Mouse (Mus musculus) embryonic facial prominence, embryonic 14.5 days (tissue): ENCODE data around the gene Wbp2. TPM values are rescaled to one million over a fixed set of nuclear protein-coding genes. Genes with fewer than 3 reads are reported as not detected.
A peak's percentile ranks its signal among the peaks of the same experiment; 100 is the strongest.

ENCODE experiments used
- ATAC-seq: fragments of 200-750 bp; cut with Nextera tagmentation; 2 replicates; pipeline ENCODE4 v1.8.0; 2017; ENCODE audit warnings: low read depth, moderate number of reproducible peaks, moderate TSS enrichment
- DNase-seq: peaks from one replicate; pipeline ENCODE4 v3.0.0-alpha.2; 2015; ENCODE audit warnings: low spot score
- H3K27ac ChIP-seq: fragments of 300-500 bp; sonication (generic); replicated peaks from 2 replicates; pipeline ENCODE4 v1.5.1; 2014; ENCODE audit warnings: low read depth, mild to moderate bottlenecking, low read length, moderate library complexity
- H3K27me3 ChIP-seq: fragments of 300-500 bp; sonication (generic); replicated peaks from 2 replicates; pipeline ENCODE4 v1.6.1; 2014; ENCODE audit warnings: low read length; ENCODE audit not compliant: control insufficient read depth, insufficient read depth
- H3K36me3 ChIP-seq: fragments of 300-500 bp; sonication (generic); 2 replicates; pipeline ENCODE4 v1.6.1; 2014; ENCODE audit warnings: low read length, mixed read lengths; ENCODE audit not compliant: control insufficient read depth, insufficient read depth
- H3K4me1 ChIP-seq: fragments of 300-500 bp; sonication (generic); 2 replicates; pipeline ENCODE4 v1.6.1; 2014; ENCODE audit warnings: antibody characterized with exemption, low read length; ENCODE audit not compliant: control insufficient read depth, insufficient read depth
- H3K4me2 ChIP-seq: fragments of 300-500 bp; sonication (generic); 2 replicates; pipeline ENCODE4 v1.6.1; 2014; ENCODE audit warnings: low read depth, mild to moderate bottlenecking, low read length, moderate library complexity, mixed read lengths
- H3K4me3 ChIP-seq: fragments of 300-500 bp; sonication (generic); 2 replicates; pipeline ENCODE4 v1.5.1; 2014; ENCODE audit warnings: low read depth, mild to moderate bottlenecking, low read length
- H3K9ac ChIP-seq: fragments of 300-500 bp; sonication (generic); 2 replicates; pipeline ENCODE4 v1.6.1; 2014; ENCODE audit warnings: low read depth, mild to moderate bottlenecking, low read length, moderate library complexity, mixed read lengths
- H3K9me3 ChIP-seq: fragments of 300-500 bp; sonication (generic); 2 replicates; pipeline ENCODE4 v1.6.1; 2016; ENCODE audit warnings: low read length; ENCODE audit not compliant: control insufficient read depth
- WGBS: fragments of 180-500 bp; shearing (Covaris S2); extraction: QIAGEN DNeasy Blood & Tissue Kit; methylation state at CpG from one replicate; pipeline ENCODE4 v1.1.7; 2014; 5-methylcytosine and 5-hydroxymethylcytosine counted together
- polyA plus RNA-seq: library from polyadenylated mRNA; unstranded; fragments of >200 nt; fragmentation: Nextera tagmentation; extraction: Ambion mirVana; gene quantifications from 2 replicates; pipeline ENCODE4 v1.2.1, GENCODE M21; 2014

Wbp2 gene
- 69.0 and 74.9 TPM in 2 replicates for polyA plus RNA-seq

DNA sequence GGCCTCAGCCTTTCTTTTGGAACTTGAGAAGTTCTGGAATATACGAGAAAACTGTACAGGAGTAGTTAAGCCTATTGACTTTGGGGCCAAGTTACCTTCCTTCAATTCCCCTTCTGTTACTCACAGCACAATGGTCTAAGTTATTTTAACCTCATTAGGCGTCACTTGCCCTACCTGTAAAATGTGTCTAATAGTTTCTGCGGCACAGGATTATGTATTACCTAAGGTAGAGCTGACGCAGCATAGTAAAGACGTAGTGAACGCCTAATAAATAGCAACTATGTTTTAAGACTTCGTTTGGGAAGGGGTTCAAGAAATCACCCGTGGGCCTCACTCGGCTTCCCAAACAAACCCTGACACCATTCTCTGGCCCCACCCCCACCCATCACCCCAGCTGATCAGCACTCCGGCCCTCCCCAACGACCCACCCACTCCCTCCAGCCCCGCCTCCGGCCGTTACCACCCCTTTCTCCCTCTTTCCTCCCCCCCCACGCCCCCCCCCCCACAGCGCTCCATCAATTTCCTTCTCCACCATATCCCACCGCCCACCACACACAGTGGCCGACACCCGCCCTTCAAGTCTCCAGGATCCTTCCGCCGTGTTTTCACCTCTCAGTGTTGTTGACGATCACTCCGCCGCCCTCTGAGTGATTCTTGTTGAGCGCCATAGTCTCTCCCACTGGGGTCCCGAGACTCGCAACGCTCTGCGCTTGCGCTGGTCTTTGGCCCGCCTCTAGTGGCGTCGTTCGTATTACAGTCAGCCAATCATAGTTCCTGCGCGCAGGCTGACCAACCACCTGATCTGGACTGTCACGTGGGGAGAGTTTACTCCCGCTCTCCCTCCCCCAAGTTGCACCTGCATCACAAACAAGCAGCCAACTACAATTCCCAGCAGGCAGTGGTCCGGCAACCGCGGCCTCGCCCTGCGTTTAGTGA, at the start of gene Wbp2:
TSS of gene Wbp2 (minus strand) at position 738 of the 936 bp plus-strand sequence.
- Histone ChIP-seq H3K27me3 (no peaks in the 10 kb centered on the region), H3K4me2 (peak within 1 kb of the TSS; percentile 64), H3K4me3 (peak within 1 kb of the TSS; percentile 50), H3K36me3 (peaks cover 24% of the 10 kb centered on the region), H3K4me1 (peaks cover 12% of the 10 kb centered on the region), H3K9me3 (no peaks in the 10 kb centered on the region), H3K27ac (peak within 1 kb of the TSS; percentile 75), H3K9ac (peak within 1 kb of the TSS; percentile 63)
- peak; percentile 97 for ATAC-seq
- 5% methylated on average over 31 of the region's 43 CpGs for WGBS
- peak; percentile 100 for DNase-seq

DNA sequence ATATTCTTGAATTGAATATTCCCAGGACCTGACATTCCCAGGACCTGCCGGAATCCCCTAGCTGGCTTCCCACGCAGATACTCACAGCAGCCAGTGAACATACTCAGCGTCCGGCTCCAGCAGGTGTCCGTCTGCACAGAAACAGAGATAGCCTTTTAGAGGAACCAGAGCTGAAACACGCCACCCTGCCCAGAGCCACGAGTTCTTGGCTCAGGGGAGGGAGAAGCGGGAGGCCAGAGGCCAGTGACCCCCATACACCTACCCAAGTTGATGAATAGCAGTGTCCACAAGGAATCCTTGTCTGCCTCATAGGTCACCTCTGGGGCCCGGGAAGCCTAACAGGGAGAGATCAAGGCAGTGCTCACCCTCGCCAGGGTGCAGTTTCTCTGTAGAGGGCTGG, 47.4 kb upstream of the Wbp2 start:
- no peak overlapping the region for H3K9ac ChIP-seq
- no peak overlapping the region for H3K4me3 ChIP-seq
- no peak overlapping the region for H3K27ac ChIP-seq
- H3K9me3 ChIP-seq: no peaks in the 10 kb centered on the region
- H3K4me2 ChIP-seq: no peak overlapping the region
- peaks cover 36% of the 10 kb centered on the region for H3K36me3 ChIP-seq
- 85% methylated on average over 10 of the region's 10 CpGs for WGBS
- ATAC-seq (no peak), DNase-seq (no peak)
- H3K4me1 ChIP-seq: peaks cover 10% of the 10 kb centered on the region
- no peaks in the 10 kb centered on the region for H3K27me3 ChIP-seq

DNA sequence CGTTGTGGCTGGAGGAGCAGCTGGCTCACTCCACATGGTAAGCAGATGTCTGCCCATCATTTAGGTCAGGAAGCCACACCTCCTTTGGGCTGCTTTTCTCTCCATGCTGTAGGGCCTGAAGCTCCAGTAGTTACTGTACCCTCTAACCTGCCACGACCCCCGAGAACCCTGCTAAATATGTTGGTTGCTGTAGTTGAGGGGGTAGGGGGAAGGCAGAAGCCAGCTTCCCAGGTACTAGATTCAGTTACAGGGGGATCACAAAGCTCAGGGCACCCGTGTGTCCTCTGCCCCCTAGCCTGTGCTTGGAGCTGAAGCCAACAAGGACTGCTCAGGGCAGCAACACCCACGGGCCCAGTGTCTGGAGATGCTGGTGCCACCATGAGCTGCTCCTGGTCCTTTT, 46.7 kb upstream of the Wbp2 start:
- 39% methylated on average over 5 of the region's 5 CpGs for WGBS
- DNase-seq: no peak
- Histone ChIP-seq H3K27ac (no peak overlapping the region), H3K9ac (no peak overlapping the region), H3K4me3 (no peak overlapping the region), H3K9me3 (no peaks in the 10 kb centered on the region), H3K27me3 (no peaks in the 10 kb centered on the region), H3K4me2 (no peak overlapping the region), H3K4me1 (peaks cover 10% of the 10 kb centered on the region), H3K36me3 (peaks cover 36% of the 10 kb centered on the region)
- ATAC-seq: no peak

DNA sequence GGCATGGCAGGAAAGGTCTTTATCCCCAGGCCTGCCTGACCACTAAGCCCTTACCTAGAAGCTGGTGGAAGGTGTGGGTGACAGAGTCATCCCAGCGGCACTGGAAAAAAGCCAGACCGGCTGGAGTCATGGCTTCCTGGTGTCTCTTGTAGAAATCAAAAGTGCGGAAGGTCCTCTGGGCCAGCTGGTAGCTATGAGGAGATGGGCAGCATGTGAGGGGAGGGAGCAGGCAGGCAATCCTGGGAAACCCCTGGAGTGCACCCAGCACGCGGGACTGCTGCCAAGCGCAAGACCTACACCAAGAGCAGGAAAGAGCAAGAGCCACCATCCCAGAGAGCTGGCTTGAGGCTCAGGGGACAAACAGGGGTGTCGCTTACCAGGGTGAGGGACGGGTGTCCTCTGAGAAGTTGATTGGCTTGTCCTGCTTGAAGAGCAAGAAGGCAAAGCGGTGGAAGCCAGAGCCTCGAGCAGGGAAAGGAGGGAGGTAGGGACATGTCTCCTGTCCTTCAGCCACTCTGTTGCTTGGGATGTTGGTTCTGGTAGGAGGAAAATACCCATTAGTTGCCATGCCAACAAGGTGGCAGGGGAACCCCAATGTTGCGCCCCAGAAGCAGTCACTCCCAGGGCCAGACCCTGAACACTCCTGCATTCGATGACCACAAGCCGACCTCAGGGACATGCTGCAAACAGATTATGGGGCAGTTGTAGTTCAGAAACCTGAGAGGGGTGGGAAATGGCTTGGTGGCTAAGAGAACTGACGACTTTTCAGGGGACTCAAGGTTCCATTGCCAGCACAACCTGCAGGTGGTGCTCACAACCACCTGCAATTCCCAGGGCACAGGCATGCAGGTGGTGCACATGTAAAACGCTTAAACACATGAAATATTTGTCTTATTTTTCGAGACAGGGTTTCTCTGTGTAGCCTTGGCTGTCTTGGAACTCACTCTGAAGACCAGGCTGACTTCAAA, 45.9 kb upstream of the Wbp2 start:
- no peak overlapping the region; the same call in none of the 2 replicates for H3K27ac ChIP-seq
- DNase-seq (no peak), ATAC-seq (no peak)
- peaks cover 36% of the 10 kb centered on the region for H3K36me3 ChIP-seq
- no peak overlapping the region for H3K9ac ChIP-seq
- H3K4me3 ChIP-seq: no peak overlapping the region
- no peak overlapping the region for H3K4me2 ChIP-seq
- no peaks in the 10 kb centered on the region for H3K27me3 ChIP-seq
- 74% methylated on average over 16 of the region's 16 CpGs for WGBS
- peaks cover 11% of the 10 kb centered on the region for H3K4me1 ChIP-seq
- H3K9me3 ChIP-seq: no peaks in the 10 kb centered on the region

DNA sequence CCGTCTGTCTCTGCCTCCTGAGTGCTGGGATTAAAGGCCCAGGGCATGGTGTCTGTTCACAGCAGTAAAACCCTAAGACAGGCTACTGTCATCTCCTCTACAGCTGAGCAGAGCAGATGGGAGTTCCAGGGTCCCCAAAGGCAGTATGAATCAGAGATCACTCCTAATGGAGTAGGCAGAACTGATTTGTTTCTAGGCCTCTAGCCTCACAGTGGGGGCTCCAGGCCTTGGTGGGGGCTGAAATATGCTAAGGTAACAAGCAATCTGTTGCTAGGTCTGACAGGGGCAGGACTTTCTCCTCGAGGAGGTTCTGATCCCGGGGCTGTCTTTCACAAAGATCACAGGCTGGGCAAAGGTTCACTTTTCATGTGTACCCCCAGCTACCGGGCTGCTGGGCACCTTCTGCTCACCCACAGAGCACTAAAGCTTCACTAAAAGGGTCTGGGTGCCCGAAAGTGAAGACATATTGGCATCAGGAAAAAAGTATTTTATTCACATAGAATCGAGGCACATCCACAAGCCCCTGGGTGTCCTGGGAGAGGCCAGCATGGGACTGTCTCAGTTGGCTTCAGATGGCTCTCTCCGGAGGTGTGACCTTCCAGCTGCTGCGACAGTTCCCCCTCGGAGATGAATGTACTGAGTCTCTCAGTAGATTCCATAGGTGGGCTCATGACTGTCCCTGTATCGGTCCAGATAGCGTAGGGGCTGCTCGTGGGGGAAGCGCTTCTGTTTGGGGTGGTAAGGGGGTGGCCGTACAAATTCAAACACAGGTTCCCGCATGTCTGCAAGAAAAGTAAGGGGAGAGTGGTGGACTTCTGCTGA, 44.8 kb upstream of the Wbp2 start:
- no peaks in the 10 kb centered on the region for H3K27me3 ChIP-seq
- ATAC-seq (no peak), DNase-seq (no peak)
- 83% methylated on average over 15 of the region's 15 CpGs for WGBS
- H3K4me3 ChIP-seq: peak overlapping the region; percentile 60
- H3K36me3 ChIP-seq: peaks cover 36% of the 10 kb centered on the region
- peak overlapping the region; percentile 81 for H3K4me2 ChIP-seq
- no peaks in the 10 kb centered on the region for H3K9me3 ChIP-seq
- peak overlapping the region; percentile 89 for H3K27ac ChIP-seq
- peak overlapping the region; percentile 76; the same call in 1 of the 2 replicates for H3K9ac ChIP-seq
- H3K4me1 ChIP-seq: peaks cover 13% of the 10 kb centered on the region

DNA sequence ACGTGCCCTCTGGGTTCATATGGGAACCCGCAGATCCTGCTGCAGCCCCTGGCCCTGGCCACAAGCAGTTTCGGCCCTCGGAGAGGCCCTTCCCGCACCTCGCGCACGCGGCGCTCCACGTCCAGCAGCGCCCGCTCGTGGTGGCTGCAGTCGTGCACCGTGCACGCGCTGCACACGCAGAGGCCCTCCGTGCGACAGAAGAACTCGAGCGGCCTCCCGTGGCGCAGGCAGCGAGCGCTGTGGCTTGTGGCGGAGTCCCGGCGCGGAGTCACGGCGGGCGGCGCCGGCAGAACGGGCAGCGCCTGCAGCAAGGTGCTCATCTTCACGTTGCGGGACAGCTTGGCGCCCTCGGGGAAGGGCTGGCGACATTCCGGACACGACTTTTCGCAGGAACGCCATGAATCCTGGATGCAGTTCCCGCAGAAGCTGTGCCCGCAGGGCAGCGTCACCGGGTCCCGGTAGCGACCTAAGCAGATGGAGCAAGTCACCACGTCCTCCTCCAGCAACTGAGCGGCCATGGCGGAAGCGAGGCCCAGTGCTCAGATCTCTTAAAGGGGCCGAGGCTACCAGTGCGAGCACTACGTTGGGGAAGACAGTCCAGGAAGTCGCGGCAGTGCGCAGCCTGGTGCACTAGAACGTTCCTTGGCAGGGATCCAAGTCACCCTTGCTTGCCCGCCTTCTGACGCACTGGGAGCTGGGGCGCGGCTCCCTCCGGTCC, 43.9 kb upstream of the Wbp2 start, which contains the start of gene Trim65:
TSS of gene Trim65 (minus strand) at position 641 of the 718 bp plus-strand sequence.
- Histone ChIP-seq H3K36me3 (peaks cover 37% of the 10 kb centered on the region), H3K9ac (peak within 1 kb of the TSS; percentile 76), H3K27ac (peak within 1 kb of the TSS; percentile 89), H3K4me2 (peak within 1 kb of the TSS; percentile 81), H3K9me3 (no peaks in the 10 kb centered on the region), H3K27me3 (no peaks in the 10 kb centered on the region), H3K4me1 (peaks cover 13% of the 10 kb centered on the region), H3K4me3 (peak within 1 kb of the TSS; percentile 60)
- ATAC-seq (peak; percentile 92), DNase-seq (peak; percentile 95)
- under 1% methylated on average over 57 of the region's 69 CpGs for WGBS

DNA sequence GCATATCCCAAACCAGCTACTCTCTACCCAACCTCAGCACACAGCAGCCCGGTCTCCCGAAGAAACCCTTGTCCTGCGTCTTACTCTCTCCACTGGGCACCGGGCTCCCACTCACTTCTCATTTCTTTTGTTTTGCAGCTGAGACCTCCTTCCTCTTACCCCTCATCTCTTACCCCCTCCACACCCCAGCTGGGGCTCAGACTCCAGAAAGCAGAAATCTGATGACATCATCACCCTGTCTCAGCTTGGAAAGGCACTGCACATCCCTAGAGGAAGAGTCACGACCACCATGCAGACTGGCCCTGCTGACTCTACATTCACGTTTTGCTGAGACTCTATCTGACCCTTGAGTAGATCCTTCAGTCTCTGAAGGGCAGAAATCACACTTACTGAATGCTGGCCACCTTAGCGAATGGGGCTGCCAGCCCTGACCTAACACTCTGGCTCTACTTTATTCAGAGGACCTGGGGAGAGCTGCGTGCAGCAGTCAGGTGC, 43.2 kb upstream of the Wbp2 start:
- no peaks in the 10 kb centered on the region for H3K9me3 ChIP-seq
- peak overlapping the region; percentile 76 for H3K9ac ChIP-seq
- peaks cover 39% of the 10 kb centered on the region for H3K36me3 ChIP-seq
- no peaks in the 10 kb centered on the region for H3K27me3 ChIP-seq
- H3K27ac ChIP-seq: peak overlapping the region; percentile 89
- peak overlapping the region; percentile 81 for H3K4me2 ChIP-seq
- peaks cover 13% of the 10 kb centered on the region for H3K4me1 ChIP-seq
- no peak for DNase-seq
- WGBS: 39% methylated on average over 8 of the region's 8 CpGs
- H3K4me3 ChIP-seq: peak overlapping the region; percentile 60
- peak; percentile 7 for ATAC-seq
